Comparison of ENCODE assay signal across 11 mouse cellular contexts in genomic region chr7:44633407-44633806, GRCm38 (mm10). TPM values are rescaled to one million over a fixed set of nuclear protein-coding genes. Genes with fewer than 3 reads are reported as not detected.
DNase-seq lines count a peak whose midpoint lies in the region; ATAC-seq and TF ChIP-seq lines count a peak whose summit lies in the region.
"Had no signal": no experiment of that assay in that cellular context is flagged by ENCODE, and none has a peak within 500 bp of the region (broad histone marks: within the 10 kb centered on the region; RNA-seq: fewer than 3 reads in every experiment).

No protein-coding gene starts in this region.

- H3K36me3 ChIP-seq in testis, adult 2 months (ENCODE audit: control insufficient read depth, insufficient read depth, low read length), result no peaks in the 10 kb centered on the region
- no peaks in the 10 kb centered on the region for H3K36me3 ChIP-seq in splenic B cell, adult 2 months (ENCODE audit: control insufficient read depth, insufficient read depth, low read length, poor library complexity, severe bottlenecking)
- H3K36me3 ChIP-seq: forebrain, embryonic 10.5 days; hindbrain, embryonic 15.5 days; midbrain, embryonic 12.5 days had no signal

- H3K4me1 ChIP-seq in testis, adult 2 months (ENCODE audit: control insufficient read depth, insufficient read depth, low read length), result peaks cover 20% of the 10 kb centered on the region
- H3K4me1 ChIP-seq: hindbrain, embryonic 15.5 days had no signal

- TF ChIP-seq POLR2A in testis, adult 2 months (IDR thresholded peaks at IDR 0.05; ENCODE audit: control insufficient read depth, low read depth, low read length), result no peak

- DNase-seq in cerebellum, adult 18-20 months, result peak; percentile 41 to 51
- no peak for DNase-seq in cerebellum, adult 8-10 months
- peak; percentile 21 for DNase-seq in kidney, postnatal 10 days
- DNase-seq in kidney, adult 9 months, result no peak
- no peak for DNase-seq in testis, postnatal 14 days (ENCODE audit: low spot score)
- DNase-seq in splenic B cell, adult 2 months (ENCODE audit: low read depth, low spot score), result peak; percentile 43

- no peak for ATAC-seq in megakaryocyte, adult 5-6 weeks (ENCODE audit: poor library complexity, severe bottlenecking)

- H3K4me3 ChIP-seq in testis, adult 2 months (ENCODE audit: control insufficient read depth, low read depth, low read length), result no peak overlapping the region
- H3K4me3 ChIP-seq: forebrain, embryonic 10.5 days; hindbrain, embryonic 15.5 days; midbrain, embryonic 12.5 days had no signal

- no peaks in the 10 kb centered on the region for H3K27me3 ChIP-seq in testis, adult 2 months (ENCODE audit: control insufficient read depth, insufficient read depth, low read length)
- H3K27me3 ChIP-seq in splenic B cell, adult 2 months (ENCODE audit: control insufficient read depth, insufficient read depth, low read length, poor library complexity, severe bottlenecking), result no peaks in the 10 kb centered on the region

- TF ChIP-seq CTCF in testis, adult 2 months (IDR thresholded peaks at IDR 0.05; ENCODE audit: control insufficient read depth, insufficient read depth, insufficient replicate concordance, low read depth, low read length), result peak; percentile 55

- H3K27ac ChIP-seq in testis, adult 2 months (ENCODE audit: control insufficient read depth, insufficient read depth, low read depth, low read length), result no peak overlapping the region
- H3K27ac ChIP-seq: forebrain, embryonic 10.5 days; hindbrain, embryonic 15.5 days; midbrain, embryonic 12.5 days had no signal

RNA-seq across cellular contexts. Expression of gene Myh14, which starts 37.2 kb away (rescaled TPM):
- 1.2 and 2.6 TPM in 2 replicates for polyA plus RNA-seq in testis, adult 2 months (2012; rRNA removed)
- not detected in 2 replicates for total RNA-seq in megakaryocyte, adult 5-6 weeks (2015)
- not detected in 2 replicates for total RNA-seq in megakaryocyte, adult 5-6 weeks (2017)

RNA-seq across cellular contexts. Expression of gene Kcnc3, which starts 42.9 kb away (rescaled TPM):
- 0.70 and 3.2 TPM in 2 replicates for polyA plus RNA-seq in testis, adult 2 months (2012; rRNA removed)
- 0.41 and 0.67 TPM in 2 replicates for total RNA-seq in megakaryocyte, adult 5-6 weeks (2015)
- total RNA-seq in megakaryocyte, adult 5-6 weeks (2017), result not detected in 2 replicates

Comparison
In these comparisons a context has a peak if more than half of its experiments do, and no peak if none do; other contexts are left out.
1. DNase-seq: peak in cerebellum, adult 18-20 months (2 of 2), kidney, postnatal 10 days (single experiment) and splenic B cell, adult 2 months (single experiment); none in cerebellum, adult 8-10 months (single experiment), kidney, adult 9 months (single experiment) and testis, postnatal 14 days (single experiment).